Mouse (Mus musculus) inflammation-experienced regulatory T-cells, adult 6 months (primary cell): ENCODE measurements around the gene Gucy1a1. TPM values are rescaled to one million over a fixed set of nuclear protein-coding genes. Genes with fewer than 3 reads are reported as not detected.

ENCODE experiments used
- ATAC-seq: one replicate; pipeline ENCODE4 v1.8.0; 2017
- polyA plus RNA-seq, 3 experiments: library from polyadenylated mRNA; unstranded; fragments of 100-300 nt; shearing (Covaris generic); gene quantifications; one replicate each; pipeline ENCODE4 v1.2.1; 2017

The Gucy1a1 gene
- polyA plus RNA-seq, 3 experiments from 2014 or later, result 1.7 to 12.3 (median 10.1) TPM

DNA sequence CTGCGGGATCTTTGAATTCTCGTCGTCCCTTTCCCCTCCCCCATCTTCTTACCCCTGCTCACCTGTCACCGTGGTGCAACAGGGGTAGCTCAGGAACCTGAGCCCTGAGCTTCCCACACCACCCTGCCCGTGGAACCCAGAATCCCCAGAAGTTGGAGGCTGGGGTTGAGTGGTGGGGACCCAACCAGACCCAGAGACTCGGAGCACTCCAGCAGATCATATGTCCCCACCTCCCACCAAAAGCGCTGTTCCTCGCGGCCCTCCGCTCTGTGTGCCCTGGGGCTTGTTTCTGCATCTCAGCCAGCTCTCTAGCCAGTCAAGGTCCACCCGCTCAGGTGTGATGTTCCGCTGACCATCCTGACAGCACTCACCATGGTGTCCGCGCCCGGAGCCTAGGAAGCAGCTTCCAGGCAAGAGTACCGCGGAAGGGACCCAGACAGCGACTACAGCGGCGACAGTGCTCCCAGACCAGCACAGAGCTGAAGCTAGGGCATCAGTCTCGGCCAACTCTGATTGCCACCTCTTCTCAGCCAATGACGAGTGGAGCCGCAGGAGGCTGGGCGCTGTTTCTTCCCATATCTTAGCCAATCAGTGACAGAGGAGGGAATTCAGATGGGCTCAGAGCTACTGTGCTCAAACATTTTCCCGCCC lies 71.3 kb downstream of the Gucy1a1 start, which contains the start of gene Gucy1b1:
Gene Gucy1b1, minus strand, starts transcription at position 489 of the 651 bp plus-strand sequence.
- ATAC-seq, result peak; percentile 97

DNA sequence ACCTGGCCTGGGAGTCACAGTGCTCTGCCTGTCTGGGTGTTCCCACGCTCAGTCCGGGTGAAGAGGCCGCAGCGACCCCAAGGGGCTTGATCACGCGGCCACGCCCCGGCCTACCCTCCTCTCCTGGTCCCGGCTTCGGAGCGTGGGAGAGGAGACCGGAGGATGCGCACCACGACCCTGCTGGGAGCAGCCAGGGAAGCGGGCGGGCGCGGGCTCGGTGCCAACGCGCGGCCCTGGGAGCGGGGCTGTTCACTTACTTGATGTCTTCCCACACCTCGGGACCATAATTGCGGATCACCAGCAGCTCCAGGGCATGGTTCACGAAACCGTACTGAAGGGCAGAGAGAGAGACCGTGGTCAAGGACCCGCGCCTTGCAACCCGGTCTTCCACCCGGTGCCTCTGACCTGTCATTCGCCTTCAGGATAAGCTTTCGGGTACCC lies 71.8 kb downstream of the Gucy1a1 start:
- ATAC-seq, result peak; percentile 6

DNA sequence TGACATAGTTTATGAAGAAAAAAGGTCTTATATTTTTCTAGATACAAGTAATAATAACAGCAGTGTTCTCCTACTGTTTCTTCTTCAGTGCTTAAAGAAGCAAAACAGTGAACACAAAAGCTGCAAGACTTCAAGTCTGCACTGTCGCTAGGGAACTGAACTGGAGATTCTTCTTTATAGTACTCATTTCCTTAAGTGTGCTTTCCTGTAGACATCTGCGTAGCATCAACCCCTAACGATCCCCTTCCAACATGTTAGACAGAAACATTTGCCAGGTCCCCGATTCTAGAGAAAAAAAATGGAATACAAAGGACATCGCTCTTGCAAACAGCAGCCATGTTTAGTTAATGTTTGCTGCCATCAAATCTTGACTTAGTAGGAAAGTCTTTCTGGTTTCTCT lies 77.8 kb downstream of the Gucy1a1 start:
- ATAC-seq, result no peak

GRCm38 (mm10) chr3:82061402-82062180 lies 84.0 kb downstream of the Gucy1a1 start:
- ATAC-seq, result no peak

- no peak for ATAC-seq
Measured at GRCm38 (mm10) chr3:82057201-82057600, 88.4 kb downstream of the Gucy1a1 start.

- ATAC-seq, result no peak
Measured at GRCm38 (mm10) chr3:82054283-82054974, 91.2 kb downstream of the Gucy1a1 start.

GRCm38 (mm10) chr3:82052029-82052428 lies 93.6 kb downstream of the Gucy1a1 start:
- ATAC-seq, result no peak

GRCm38 (mm10) chr3:82051468-82051867 lies 94.1 kb downstream of the Gucy1a1 start:
- ATAC-seq, result no peak

- ATAC-seq, result no peak
Measured at GRCm38 (mm10) chr3:82048681-82049080, 96.9 kb downstream of the Gucy1a1 start.

DNA sequence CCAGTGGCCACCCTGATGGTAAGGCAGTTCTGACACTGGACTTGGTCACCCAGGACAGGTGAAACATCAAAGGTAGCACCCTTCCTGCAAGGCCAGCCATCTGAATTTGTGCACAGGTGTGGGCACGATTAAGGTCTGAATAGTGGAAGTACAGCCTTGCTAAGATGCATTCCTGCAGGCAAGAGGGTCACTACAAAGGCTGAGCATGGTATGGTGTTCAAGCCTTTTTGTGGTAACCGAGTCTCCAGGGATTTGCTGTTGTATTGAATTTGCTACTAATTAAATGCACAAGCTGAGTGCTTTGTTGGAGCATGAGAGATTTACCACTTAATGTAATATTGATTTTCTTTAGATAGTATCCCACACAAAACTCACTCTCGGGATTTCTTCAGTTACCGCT lies 97.5 kb downstream of the Gucy1a1 start:
- ATAC-seq, result no peak

DNA sequence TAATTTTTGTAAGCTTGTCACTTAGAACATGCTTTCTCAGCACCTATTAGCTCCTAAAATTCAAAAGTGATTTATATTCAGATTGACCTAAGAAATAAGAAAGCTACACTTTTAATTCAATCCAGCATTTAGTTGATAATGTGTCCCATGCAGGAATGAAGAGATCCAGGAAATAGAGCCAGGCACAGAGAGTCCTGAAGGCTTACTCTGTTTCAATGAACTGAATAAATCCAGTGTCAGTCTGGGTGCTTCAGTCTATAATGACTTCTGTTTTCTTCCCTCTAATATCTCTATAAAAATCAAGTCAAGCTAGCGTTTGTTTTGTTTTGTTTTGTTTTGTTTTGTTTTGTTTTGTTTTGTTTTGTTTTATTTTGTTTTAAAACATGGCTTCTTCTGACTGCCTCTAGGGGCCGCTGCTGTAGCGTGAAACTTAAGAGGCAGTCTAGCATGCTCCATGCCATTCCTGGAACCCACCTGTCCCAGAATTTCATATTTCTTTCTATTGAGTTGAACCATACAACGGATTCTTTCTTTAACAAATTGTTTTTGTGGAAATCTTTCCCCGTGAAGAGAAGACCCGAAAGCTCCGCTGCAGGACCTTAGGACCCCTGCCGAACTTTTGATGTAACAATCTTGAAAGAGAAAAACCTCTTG lies 98.4 kb downstream of the Gucy1a1 start:
- peak; percentile 48 for ATAC-seq

- ATAC-seq, result no peak
Measured at GRCm38 (mm10) chr3:82046087-82046486, 99.5 kb downstream of the Gucy1a1 start.

GRCm38 (mm10) chr3:82044902-82045301 lies 100.7 kb downstream of the Gucy1a1 start:
- ATAC-seq, result no peak

- ATAC-seq, result no peak
Measured at GRCm38 (mm10) chr3:82043676-82044075, 101.9 kb downstream of the Gucy1a1 start.

Other genes starting within 250 kb of the Gucy1a1 start
- 10 to 100 TPM; 41.4 to 67.8 (median 54.9) TPM for gene Ctso, start 213.2 kb downstream of the Gucy1a1 start, polyA plus RNA-seq
- gene Tdo2, start 169.6 kb downstream of the Gucy1a1 start, polyA plus RNA-seq, result 1 to 10 TPM in 1 of 3 experiments, under 1 TPM in 2; 0.43 to 1.4 (median 0.69) TPM
- not detected for gene Asic5, start 163.5 kb downstream of the Gucy1a1 start, polyA plus RNA-seq
- gene Gucy1b1, start 71.1 kb downstream of the Gucy1a1 start, polyA plus RNA-seq, result 1 to 10 TPM; 2.9 to 6.3 (median 4.3) TPM
- gene Map9, start 212.3 kb upstream of the Gucy1a1 start, polyA plus RNA-seq, result 1 to 10 TPM in 1 of 3 experiments, under 1 TPM in 2; 0.66 to 2.3 (median 0.96) TPM